Comparison of ENCODE assay signal across 7 mouse cellular contexts in the genomic region with DNA sequence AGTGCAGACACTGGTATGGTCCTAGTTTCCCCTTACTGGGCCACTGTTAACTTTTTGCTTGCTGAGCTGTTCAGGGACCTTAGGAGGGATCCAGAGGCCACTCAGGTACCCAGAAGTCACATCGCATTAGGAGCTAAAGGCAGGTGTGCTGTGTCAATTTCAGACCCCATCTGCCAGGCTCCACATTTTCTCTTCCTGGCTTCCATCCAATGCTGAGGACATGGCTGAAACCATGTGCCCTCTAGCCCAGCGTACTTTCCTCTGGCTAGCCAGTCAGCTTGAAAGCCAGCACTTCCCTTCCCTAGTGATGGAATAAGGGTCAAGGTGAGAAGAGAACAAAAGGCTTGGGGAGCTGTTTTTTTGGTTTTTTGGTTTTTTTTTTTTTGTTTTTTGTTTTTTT.
"Had no signal": no experiment of that assay in that cellular context is flagged by ENCODE, and none has a peak within 500 bp of the region (broad histone marks: within the 10 kb centered on the region; RNA-seq: fewer than 3 reads in every experiment).

No protein-coding gene starts in this region.

- DNase-seq: lung, adult 2 months; lung, postnatal 14 days; lung, postnatal 36 days; right cerebral cortex, postnatal 14 days; thymus, adult 2 months; thymus, postnatal 25 days; thymus, postnatal 4 days had no signal
